Mouse (Mus musculus) forebrain, embryonic 16.5 days (tissue): ENCODE results near the gene Ugt1a6b. TPM values are rescaled to one million over a fixed set of nuclear protein-coding genes. Genes with fewer than 3 reads are reported as not detected.

Experiments
- ATAC-seq: fragments of 200-750 bp; cut with Nextera tagmentation; 2 replicates; pipeline ENCODE4 v1.8.0; 2017; ENCODE audit warnings: mild to moderate bottlenecking, moderate library complexity
- H3K27ac ChIP-seq: fragments of 300-500 bp; sonication (generic); 2 replicates; pipeline ENCODE4 v1.5.1; 2014; ENCODE audit warnings: low read length, control low read depth
- H3K27me3 ChIP-seq: fragments of 300-500 bp; sonication (generic); replicated peaks from 2 replicates; pipeline ENCODE4 v1.6.1; 2014; ENCODE audit warnings: low read length; ENCODE audit not compliant: control insufficient read depth, insufficient read depth
- H3K36me3 ChIP-seq: fragments of 300-500 bp; sonication (generic); 2 replicates; pipeline ENCODE4 v1.6.1; 2014; ENCODE audit not compliant: control insufficient read depth, insufficient read depth
- H3K4me1 ChIP-seq: fragments of 300-500 bp; sonication (generic); replicated peaks from 2 replicates; pipeline ENCODE4 v1.6.1; 2014; ENCODE audit warnings: low read length; ENCODE audit not compliant: control insufficient read depth, insufficient read depth
- H3K4me2 ChIP-seq: fragments of 300-500 bp; sonication (generic); 2 replicates; pipeline ENCODE4 v1.6.1; 2014; ENCODE audit warnings: mild to moderate bottlenecking, low read length, control low read depth
- H3K4me3 ChIP-seq: fragments of 300-500 bp; sonication (generic); replicated peaks from 2 replicates; pipeline ENCODE4 v1.5.1; 2014; ENCODE audit warnings: mild to moderate bottlenecking, low read length, control low read depth
- H3K9ac ChIP-seq: fragments of 300-500 bp; sonication (generic); replicated peaks from 2 replicates; pipeline ENCODE4 v1.6.1; 2014; ENCODE audit warnings: low read depth, low read length, control low read depth
- H3K9me3 ChIP-seq: fragments of 300-500 bp; sonication (generic); 2 replicates; pipeline ENCODE4 v1.6.1; 2016; ENCODE audit warnings: low read length; ENCODE audit not compliant: control insufficient read depth
- WGBS: fragments of 180-500 bp; shearing (Covaris S2); extraction: QIAGEN DNeasy Blood & Tissue Kit; methylation state at CpG from one replicate; pipeline ENCODE4 v1.1.7; 2014; 5-methylcytosine and 5-hydroxymethylcytosine counted together
- polyA plus RNA-seq: library from polyadenylated mRNA; unstranded; fragments of >200 nt; fragmentation: Nextera tagmentation; extraction: Ambion mirVana; gene quantifications from 2 replicates; pipeline ENCODE4 v1.2.1, GENCODE M21; 2015

The Ugt1a6b gene
- polyA plus RNA-seq, 1 experiment from 2014 or later = 1.0 TPM

DNA sequence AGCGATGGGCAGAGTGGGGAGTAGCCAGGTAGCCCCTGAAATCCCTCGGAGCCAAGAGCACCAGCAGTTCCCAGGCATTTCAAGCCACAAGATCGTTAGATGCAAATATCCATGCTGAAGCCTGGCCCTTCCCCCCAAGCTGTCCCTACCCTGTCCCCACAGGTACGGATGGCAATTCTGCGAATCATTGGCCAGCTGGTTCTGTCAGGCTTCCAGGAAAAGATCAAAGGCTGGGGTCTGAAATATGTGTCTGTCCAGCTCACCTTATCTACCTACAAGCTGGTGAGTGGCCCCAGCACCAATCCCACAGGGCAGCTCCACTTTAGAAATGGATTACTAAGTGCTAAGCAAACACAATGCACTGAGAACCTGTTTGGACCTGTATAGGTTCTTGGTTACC lies 134.3 kb downstream of the Ugt1a6b start:
- no peak overlapping the region for H3K9ac ChIP-seq
- 77% methylated on average over 5 of the region's 5 CpGs for WGBS
- peaks cover 87% of the 10 kb centered on the region for H3K9me3 ChIP-seq
- H3K4me1 ChIP-seq = no peaks in the 10 kb centered on the region
- no peaks in the 10 kb centered on the region for H3K27me3 ChIP-seq
- no peak overlapping the region for H3K4me3 ChIP-seq
- ATAC-seq = no peak
- H3K27ac ChIP-seq = no peak overlapping the region
- H3K36me3 ChIP-seq = no peaks in the 10 kb centered on the region
- no peak overlapping the region for H3K4me2 ChIP-seq

DNA sequence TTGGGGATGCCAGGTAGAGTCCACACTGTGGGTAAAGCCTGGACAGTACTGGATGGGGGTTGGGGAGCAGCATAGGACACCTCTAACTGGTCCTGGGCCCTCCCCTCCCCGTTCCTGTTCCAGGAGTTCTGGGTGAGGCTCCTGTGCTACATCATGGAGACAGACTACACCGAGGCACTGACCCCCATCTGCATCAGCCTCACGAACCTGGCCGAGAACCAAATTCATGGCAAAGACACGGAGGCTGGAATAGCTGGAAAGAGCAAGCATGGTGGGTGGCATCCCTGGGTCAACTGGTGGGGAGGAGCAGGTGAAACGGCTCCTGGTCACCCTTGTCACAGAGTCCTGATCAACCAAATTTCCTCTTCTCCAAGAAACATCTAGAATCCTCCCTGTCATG lies 135.7 kb downstream of the Ugt1a6b start:
- H3K36me3 ChIP-seq = no peaks in the 10 kb centered on the region
- no peaks in the 10 kb centered on the region for H3K4me1 ChIP-seq
- no peak for ATAC-seq
- H3K9me3 ChIP-seq = peaks cover 85% of the 10 kb centered on the region
- no peaks in the 10 kb centered on the region for H3K27me3 ChIP-seq
- no peak overlapping the region for H3K4me3 ChIP-seq
- H3K9ac ChIP-seq = no peak overlapping the region
- H3K27ac ChIP-seq = no peak overlapping the region
- no peak overlapping the region for H3K4me2 ChIP-seq
- WGBS = 80% methylated on average over 6 of the region's 6 CpGs

DNA sequence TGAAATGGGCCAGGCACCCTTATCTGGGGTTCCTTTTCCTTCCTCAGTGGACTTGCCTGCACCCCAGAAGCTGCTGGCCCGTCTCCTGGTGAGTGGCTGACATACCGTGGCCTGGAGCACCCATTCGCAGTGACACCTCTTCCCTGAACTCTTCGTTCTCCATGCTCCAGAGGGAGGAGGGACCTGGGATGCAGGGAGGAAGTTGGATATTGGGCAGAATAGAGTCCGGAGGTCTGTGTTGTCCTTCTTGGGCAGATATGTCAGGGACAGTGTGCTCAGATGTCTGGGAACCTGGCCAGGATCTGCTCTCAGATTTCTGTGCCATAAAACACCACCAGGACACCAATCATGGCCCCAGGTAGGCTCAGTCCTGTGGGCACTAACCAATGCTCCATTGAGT lies 137.0 kb downstream of the Ugt1a6b start:
- 78% methylated on average over 5 of the region's 5 CpGs for WGBS
- ATAC-seq = no peak
- H3K4me3 ChIP-seq = no peak overlapping the region

DNA sequence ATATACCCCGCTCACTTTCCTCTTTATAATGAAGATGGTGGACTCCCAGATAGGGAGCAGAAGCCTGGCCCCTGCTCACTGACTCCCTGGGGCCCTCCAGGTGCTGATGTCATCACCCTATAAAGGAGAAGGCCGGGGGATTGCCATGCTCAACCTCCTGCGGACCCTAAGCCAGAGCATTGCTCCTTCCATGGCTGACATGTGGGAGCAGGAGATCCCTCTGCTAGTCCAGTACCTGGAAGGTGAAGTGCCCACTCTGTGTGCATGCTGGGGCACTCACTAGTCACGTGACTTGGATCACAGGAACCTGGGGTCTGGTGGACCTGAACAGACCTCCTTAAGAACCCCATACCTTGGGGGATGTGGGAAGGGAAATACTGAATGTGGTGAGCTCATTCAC lies 137.5 kb downstream of the Ugt1a6b start:
- peaks cover 86% of the 10 kb centered on the region for H3K9me3 ChIP-seq
- H3K36me3 ChIP-seq = no peaks in the 10 kb centered on the region
- no peak for ATAC-seq
- H3K4me3 ChIP-seq = no peak overlapping the region
- no peak overlapping the region for H3K9ac ChIP-seq
- no peaks in the 10 kb centered on the region for H3K27me3 ChIP-seq
- WGBS = 71% methylated on average over 4 of the region's 4 CpGs
- H3K4me2 ChIP-seq = no peak overlapping the region
- H3K4me1 ChIP-seq = no peaks in the 10 kb centered on the region
- H3K27ac ChIP-seq = no peak overlapping the region

More for the DNA sequence above, 137.0 kb downstream of the Ugt1a6b start:
- Histone ChIP-seq H3K9ac (no peak overlapping the region), H3K36me3 (no peaks in the 10 kb centered on the region), H3K4me1 (no peaks in the 10 kb centered on the region), H3K9me3 (peaks cover 86% of the 10 kb centered on the region), H3K27ac (no peak overlapping the region), H3K27me3 (no peaks in the 10 kb centered on the region), H3K4me2 (no peak overlapping the region)

DNA sequence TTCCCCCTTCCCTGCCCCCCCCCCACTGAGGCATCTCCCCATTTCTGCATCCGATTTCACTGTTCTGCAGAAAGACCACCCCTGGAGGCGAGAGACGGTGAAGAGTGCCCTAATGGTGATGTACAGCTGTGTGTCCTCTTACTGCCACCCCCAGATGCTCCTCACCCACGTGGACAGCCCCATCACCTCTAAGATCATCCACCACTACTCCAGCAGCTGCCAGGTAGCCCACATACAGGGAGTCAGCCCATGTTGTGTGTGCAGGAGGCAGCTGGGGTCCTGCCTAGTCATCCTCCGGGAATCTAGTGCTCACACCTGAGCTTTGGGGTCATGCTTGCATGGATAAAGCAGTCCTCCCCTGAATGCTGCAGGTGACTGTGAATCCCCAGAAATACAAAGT lies 140.8 kb downstream of the Ugt1a6b start:
- Histone ChIP-seq H3K4me3 (no peak overlapping the region), H3K36me3 (no peaks in the 10 kb centered on the region), H3K4me1 (no peaks in the 10 kb centered on the region), H3K27me3 (no peaks in the 10 kb centered on the region), H3K4me2 (no peak overlapping the region), H3K27ac (no peak overlapping the region), H3K9me3 (peaks cover 90% of the 10 kb centered on the region), H3K9ac (no peak overlapping the region)
- WGBS = 67% methylated on average over 5 of the region's 5 CpGs
- ATAC-seq = no peak

DNA sequence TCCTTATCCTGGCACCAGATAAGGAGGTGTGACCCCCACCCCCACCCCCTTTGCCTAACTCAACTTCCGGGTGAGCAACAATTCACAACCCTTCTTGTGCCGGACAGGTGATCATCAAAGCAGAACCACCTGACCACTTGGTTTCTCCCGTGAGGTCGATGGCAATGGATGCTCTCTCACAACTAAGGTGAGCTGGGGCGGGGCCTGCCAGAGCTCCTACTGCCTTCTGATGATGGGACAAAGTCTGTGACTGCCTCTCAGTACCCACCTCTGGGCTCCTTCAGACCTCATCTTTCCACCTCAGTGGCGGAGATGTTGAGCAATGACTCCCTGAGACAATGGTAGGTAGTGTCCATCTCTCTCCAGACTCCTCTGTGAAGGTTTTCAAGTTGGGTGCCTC lies 142.8 kb downstream of the Ugt1a6b start:
- peaks cover 90% of the 10 kb centered on the region for H3K9me3 ChIP-seq
- no peaks in the 10 kb centered on the region for H3K4me1 ChIP-seq
- H3K27ac ChIP-seq = no peak overlapping the region
- H3K27me3 ChIP-seq = no peaks in the 10 kb centered on the region
- WGBS = 77% methylated on average over 6 of the region's 6 CpGs
- H3K4me3 ChIP-seq = no peak overlapping the region
- no peak overlapping the region for H3K9ac ChIP-seq
- no peak overlapping the region for H3K4me2 ChIP-seq
- no peak for ATAC-seq
- H3K36me3 ChIP-seq = no peaks in the 10 kb centered on the region

DNA sequence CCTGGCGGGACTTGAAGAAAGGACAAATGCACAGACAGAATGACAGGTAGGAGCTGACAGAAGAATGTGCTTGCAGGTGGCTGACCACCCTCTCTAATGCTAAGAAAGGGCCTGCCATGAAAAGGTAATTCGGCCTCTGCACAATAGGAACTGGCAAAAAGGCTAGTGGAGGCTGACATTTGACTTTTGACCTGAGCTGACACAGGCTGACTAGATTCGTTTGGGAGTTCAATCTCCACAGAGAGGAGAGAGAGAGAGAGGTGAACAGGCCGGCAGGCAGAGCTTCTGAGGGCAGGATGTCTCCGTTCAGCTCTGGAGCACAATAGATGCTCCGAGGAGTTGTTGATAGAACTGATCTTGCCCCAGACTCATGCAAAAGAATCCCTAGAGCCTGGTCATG lies 143.3 kb downstream of the Ugt1a6b start:
- 46% methylated on average over 6 of the region's 6 CpGs for WGBS
- Histone ChIP-seq H3K36me3 (no peaks in the 10 kb centered on the region), H3K9me3 (peaks cover 90% of the 10 kb centered on the region), H3K4me2 (no peak overlapping the region), H3K4me1 (no peaks in the 10 kb centered on the region), H3K4me3 (no peak overlapping the region), H3K27ac (no peak overlapping the region), H3K27me3 (no peaks in the 10 kb centered on the region), H3K9ac (no peak overlapping the region)
- ATAC-seq = no peak

DNA sequence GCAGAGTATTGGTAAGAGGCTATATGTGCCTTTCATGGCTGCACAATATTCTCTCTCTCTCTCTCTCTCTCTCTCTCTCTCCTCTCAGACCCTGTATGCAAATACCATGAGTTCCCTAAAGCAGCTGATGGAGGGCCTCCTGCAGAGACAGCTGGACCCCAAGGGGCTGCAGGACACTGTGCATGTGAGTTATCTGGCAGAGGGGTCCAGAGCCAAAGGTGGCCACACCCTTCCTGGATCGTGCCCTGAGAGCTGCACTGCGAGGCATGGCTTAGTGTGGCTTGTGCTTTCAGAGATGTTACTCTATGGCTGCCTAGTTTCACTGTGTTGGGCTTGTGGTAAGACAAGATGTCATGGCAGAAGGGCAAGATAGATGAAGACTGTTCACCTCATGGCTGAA lies 144.6 kb downstream of the Ugt1a6b start:
- H3K4me1 ChIP-seq = no peaks in the 10 kb centered on the region
- WGBS = 49% methylated on average over 2 of the region's 2 CpGs

DNA sequence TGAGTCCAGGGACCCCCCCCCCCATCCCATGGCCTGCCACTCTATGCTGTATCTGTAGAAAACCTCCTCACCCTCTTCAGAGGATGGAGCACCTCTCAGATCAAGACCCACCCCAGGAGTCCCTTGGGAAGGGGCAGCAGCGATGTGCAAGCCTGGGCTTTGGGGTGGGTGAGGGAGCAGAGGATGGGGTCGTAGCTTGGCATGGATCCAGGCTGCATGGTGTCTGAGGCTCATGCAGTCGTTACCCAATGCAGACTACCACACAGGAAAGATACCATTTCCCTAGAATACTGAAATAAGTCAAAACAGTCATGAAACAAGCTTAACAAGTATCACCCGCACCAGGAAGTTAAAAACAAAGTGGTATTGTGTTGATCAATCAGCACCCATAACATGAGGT lies 145.6 kb downstream of the Ugt1a6b start:
- peak; percentile 18; the same call in 1 of the 2 replicates for ATAC-seq
- H3K4me3 ChIP-seq = no peak overlapping the region
- H3K4me2 ChIP-seq = no peak overlapping the region
- H3K9ac ChIP-seq = no peak overlapping the region
- H3K27ac ChIP-seq = no peak overlapping the region
- peaks cover 92% of the 10 kb centered on the region for H3K9me3 ChIP-seq
- H3K27me3 ChIP-seq = no peaks in the 10 kb centered on the region
- H3K36me3 ChIP-seq = no peaks in the 10 kb centered on the region
- no peaks in the 10 kb centered on the region for H3K4me1 ChIP-seq
- 70% methylated on average over 4 of the region's 4 CpGs for WGBS

More for the DNA sequence above, 144.6 kb downstream of the Ugt1a6b start:
- no peak for ATAC-seq
- no peak overlapping the region for H3K27ac ChIP-seq
- H3K9me3 ChIP-seq = peaks cover 92% of the 10 kb centered on the region
- no peak overlapping the region for H3K9ac ChIP-seq
- no peak overlapping the region for H3K4me2 ChIP-seq
- no peaks in the 10 kb centered on the region for H3K27me3 ChIP-seq
- no peaks in the 10 kb centered on the region for H3K36me3 ChIP-seq
- no peak overlapping the region for H3K4me3 ChIP-seq

DNA sequence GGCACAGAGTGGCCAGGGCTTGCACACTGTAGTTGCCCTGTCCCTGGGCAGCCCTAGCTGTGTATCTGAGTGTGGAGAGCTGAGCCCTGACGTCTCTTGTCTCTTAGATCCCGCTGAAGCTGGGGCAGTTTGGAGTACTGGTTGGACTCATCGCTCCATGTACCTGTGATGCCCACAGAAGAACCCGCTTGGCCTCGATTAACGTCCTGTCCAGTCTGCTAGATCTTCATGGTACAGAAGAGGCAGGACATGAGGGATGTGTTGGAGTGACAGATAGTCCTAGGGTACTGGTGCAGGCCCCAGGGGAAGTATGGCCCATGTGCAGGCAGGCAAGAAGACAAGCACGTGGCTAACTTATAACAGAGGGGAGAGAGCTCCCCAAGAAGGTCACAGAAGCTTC lies 146.5 kb downstream of the Ugt1a6b start:
- Histone ChIP-seq H3K9me3 (peaks cover 89% of the 10 kb centered on the region), H3K4me2 (no peak overlapping the region), H3K4me3 (no peak overlapping the region), H3K27me3 (no peaks in the 10 kb centered on the region), H3K4me1 (no peaks in the 10 kb centered on the region), H3K36me3 (no peaks in the 10 kb centered on the region), H3K9ac (no peak overlapping the region), H3K27ac (no peak overlapping the region)
- 80% methylated on average over 7 of the region's 7 CpGs for WGBS
- no peak for ATAC-seq
